Mouse (Mus musculus): ENCODE results near the gene Tcf15.

DNA sequence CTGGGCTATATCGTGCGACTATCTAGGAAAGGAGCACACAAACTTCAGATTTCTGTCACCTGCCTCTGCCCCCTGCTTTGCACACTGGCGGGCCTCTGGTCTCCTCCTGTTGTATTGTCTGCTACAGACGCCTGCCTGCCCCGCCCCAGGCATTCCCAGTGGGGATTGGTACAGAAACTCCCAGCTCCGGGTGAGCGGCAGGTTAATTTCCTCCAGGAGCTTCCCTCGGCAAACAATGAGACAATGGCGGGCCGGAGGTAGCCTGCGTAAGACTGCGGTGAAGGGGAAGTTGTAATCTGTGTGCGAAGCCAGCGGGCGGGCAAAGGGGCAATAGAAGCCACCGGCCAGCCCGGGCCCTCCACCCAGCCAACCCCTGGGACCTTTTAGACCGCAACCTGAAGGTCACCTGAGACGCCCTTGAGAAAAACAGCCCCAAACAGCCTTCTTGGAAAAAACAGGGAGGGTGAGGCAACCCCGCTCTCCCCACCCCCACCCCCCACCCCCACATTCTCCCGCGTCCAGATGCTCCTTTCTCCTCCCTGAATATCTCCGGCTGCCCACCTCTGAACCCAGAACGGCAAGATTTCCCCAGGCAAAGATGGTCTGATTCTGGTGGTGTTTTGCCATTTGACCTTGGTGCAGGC lies 33.9 kb downstream of the Tcf15 start:
- no peak for TF ChIP-seq CTCF (IDR thresholded peaks at IDR 0.05; ENCODE audit: insufficient read depth, low read length)
- no peak for TF ChIP-seq POLR2A (IDR thresholded peaks at IDR 0.05; ENCODE audit: borderline replicate concordance, extremely low read depth, low read depth, low read length)
